Mouse (Mus musculus): ENCODE data around the gene Fastkd1. TPM values are rescaled to one million over a fixed set of nuclear protein-coding genes. Genes with fewer than 3 reads are reported as not detected.

Fastkd1 gene
- total and polyA plus RNA-seq, 2 experiments from 2014 or later, result 13.8 to 22.6 TPM

DNA sequence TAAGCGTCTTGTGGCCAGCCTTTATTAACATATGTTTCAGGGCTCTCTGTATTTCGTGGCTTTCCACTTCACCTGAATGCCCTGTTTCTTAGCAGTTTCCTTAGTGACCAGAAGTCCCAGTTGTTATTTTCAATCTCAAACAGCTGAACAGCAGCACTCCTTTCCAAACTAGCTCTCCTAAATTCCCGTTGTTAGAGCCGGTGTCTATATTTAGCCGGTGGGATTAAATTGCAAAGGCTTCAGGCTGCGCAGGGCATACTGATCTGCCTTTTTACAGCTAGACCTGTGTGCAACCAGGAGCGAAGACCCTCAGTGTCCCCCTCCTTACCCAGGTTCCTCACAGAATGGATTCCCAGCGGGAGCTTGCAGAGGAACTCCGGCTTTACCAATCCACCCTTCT, 43.5 kb downstream of the Fastkd1 start, which contains the start of gene Klhl41:
TSS of gene Klhl41 (plus strand) at position 268 of the 400 bp plus-strand sequence.
- Histone ChIP-seq H3K9ac (replicated peaks; ENCODE audit: low read length, poor library complexity, severe bottlenecking) (no peak within 1 kb of the TSS), H3K4me3 (ENCODE audit: low read depth, low read length) (no peak within 1 kb of the TSS), H3K4me1 (ENCODE audit: insufficient read depth, low read length) (no peaks in the 10 kb centered on the region), H3K27me3 (ENCODE audit: insufficient read depth, low read length) (no peaks in the 10 kb centered on the region), H3K27ac (ENCODE audit: low read depth, low read length) (no peak within 1 kb of the TSS), H3K9me3 (ENCODE audit: low read length) (no peaks in the 10 kb centered on the region), H3K36me3 (ENCODE audit: insufficient read depth, low read length) (peaks cover 10% of the 10 kb centered on the region), H3K4me2 (ENCODE audit: low read depth, low read length, poor library complexity, severe bottlenecking) (no peak within 1 kb of the TSS)
- ATAC-seq (ENCODE audit: low FRiP score) (no peak), DNase-seq (ENCODE audit: low spot score) (no peak)
- WGBS, result 83% methylated on average over 9 of the region's 9 CpGs
- TF ChIP-seq CTCF (IDR thresholded peaks at IDR 0.05), result no peak

DNA sequence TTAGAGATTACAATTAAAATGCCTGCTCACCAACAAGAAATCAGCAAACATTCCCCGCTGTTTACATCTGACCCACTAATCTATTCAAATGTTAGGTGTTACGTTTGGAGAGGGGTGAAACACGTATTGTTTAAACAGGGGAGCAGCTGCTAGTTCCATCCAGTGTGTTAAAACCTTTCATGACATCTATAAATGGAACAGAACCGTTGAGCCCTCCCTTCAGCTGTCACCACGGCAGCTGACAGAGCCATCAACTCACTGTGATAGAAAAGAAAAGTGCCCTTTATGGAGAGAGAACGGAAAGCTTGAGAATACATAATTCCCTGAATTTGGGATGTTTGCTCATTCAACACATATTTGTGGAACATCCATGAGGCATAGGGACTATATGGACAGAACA, 44.9 kb downstream of the Fastkd1 start:
- H3K36me3 ChIP-seq (ENCODE audit: insufficient read depth, low read length), result peaks cover 17% of the 10 kb centered on the region
- 54% methylated on average over 6 of the region's 6 CpGs for WGBS
- H3K27me3 ChIP-seq (ENCODE audit: insufficient read depth, low read length), result no peaks in the 10 kb centered on the region
- no peak overlapping the region for H3K4me2 ChIP-seq (ENCODE audit: low read depth, low read length, poor library complexity, severe bottlenecking)
- no peak overlapping the region for H3K27ac ChIP-seq (ENCODE audit: low read depth, low read length)
- H3K9ac ChIP-seq (replicated peaks; ENCODE audit: low read length, poor library complexity, severe bottlenecking), result no peak overlapping the region
- no peaks in the 10 kb centered on the region for H3K9me3 ChIP-seq (ENCODE audit: low read length)
- no peak for ATAC-seq (ENCODE audit: low FRiP score)
- TF ChIP-seq CTCF (IDR thresholded peaks at IDR 0.05), result no peak
- no peak for DNase-seq (ENCODE audit: low spot score)
- H3K4me3 ChIP-seq (ENCODE audit: low read depth, low read length), result no peak overlapping the region
- H3K4me1 ChIP-seq (ENCODE audit: insufficient read depth, low read length), result no peaks in the 10 kb centered on the region

DNA sequence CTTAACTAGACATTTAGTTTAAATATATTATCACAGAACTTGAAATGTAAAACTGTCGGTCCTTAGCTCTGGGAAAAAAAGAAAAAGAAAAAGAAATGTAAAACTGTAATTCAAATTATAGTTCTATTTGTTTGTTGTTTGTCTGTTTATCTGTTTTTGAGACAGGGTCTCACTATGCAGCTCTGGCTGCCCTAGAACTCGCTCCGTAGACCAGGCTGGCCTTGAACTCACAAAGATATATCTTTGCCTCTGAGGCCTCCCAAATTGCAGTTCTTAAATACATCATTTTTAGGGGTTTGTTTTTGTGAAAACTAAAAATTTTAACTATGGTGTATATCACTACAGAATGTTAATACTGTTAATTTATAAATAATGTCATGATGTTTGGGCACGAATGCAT, 45.7 kb downstream of the Fastkd1 start:
- H3K9me3 ChIP-seq (ENCODE audit: low read length), result no peaks in the 10 kb centered on the region
- no peak overlapping the region for H3K9ac ChIP-seq (replicated peaks; ENCODE audit: low read length, poor library complexity, severe bottlenecking)
- no peak overlapping the region for H3K4me2 ChIP-seq (ENCODE audit: low read depth, low read length, poor library complexity, severe bottlenecking)
- peaks cover 22% of the 10 kb centered on the region for H3K36me3 ChIP-seq (ENCODE audit: insufficient read depth, low read length)
- no peaks in the 10 kb centered on the region for H3K27me3 ChIP-seq (ENCODE audit: insufficient read depth, low read length)
- TF ChIP-seq CTCF (IDR thresholded peaks at IDR 0.05), result no peak
- ATAC-seq (ENCODE audit: low FRiP score) (no peak), DNase-seq (ENCODE audit: low spot score) (no peak)
- no peaks in the 10 kb centered on the region for H3K4me1 ChIP-seq (ENCODE audit: insufficient read depth, low read length)
- no peak overlapping the region for H3K27ac ChIP-seq (ENCODE audit: low read depth, low read length)
- no peak overlapping the region for H3K4me3 ChIP-seq (ENCODE audit: low read depth, low read length)
- 96% methylated on average over 4 of the region's 4 CpGs for WGBS

DNA sequence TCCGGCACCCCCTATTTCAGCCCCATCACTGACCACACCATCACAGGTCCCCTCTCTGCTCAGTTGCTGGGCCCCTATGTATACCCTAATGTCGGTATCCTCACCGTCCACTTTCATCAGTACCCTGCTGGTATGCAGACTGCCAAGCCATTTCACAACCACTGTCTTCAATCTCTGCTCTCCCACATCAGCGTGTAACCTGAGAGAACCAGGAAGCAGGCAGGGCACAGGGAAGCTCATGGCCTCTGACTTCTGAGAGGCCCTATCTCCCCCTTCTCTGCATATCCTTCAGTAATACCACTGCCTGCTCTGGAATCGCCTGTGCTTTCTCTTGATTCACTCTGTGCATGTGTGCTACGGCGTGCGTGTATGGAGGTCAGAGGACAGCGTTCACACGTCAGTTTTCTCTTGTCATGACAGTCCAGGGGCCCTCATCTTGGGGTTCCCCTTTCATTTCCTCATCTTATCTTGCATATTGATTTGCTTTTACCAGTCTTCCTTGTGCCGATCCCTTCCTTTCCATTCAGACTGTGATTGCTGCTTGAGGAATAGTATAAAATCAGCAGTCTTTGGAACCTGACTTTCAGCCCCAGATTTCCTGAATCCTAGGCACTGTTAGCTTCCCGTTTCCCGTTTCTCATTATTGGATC, 49.4 kb downstream of the Fastkd1 start:
- 92% methylated on average over 13 of the region's 13 CpGs for WGBS
- peaks cover 36% of the 10 kb centered on the region for H3K36me3 ChIP-seq (ENCODE audit: insufficient read depth, low read length)
- no peak for TF ChIP-seq CTCF (IDR thresholded peaks at IDR 0.05)
- H3K9ac ChIP-seq (replicated peaks; ENCODE audit: low read length, poor library complexity, severe bottlenecking), result no peak overlapping the region
- H3K27me3 ChIP-seq (ENCODE audit: insufficient read depth, low read length), result no peaks in the 10 kb centered on the region
- no peak overlapping the region for H3K4me2 ChIP-seq (ENCODE audit: low read depth, low read length, poor library complexity, severe bottlenecking)
- no peaks in the 10 kb centered on the region for H3K4me1 ChIP-seq (ENCODE audit: insufficient read depth, low read length)
- no peak overlapping the region for H3K4me3 ChIP-seq (ENCODE audit: low read depth, low read length)
- no peak for DNase-seq (ENCODE audit: low spot score)
- H3K9me3 ChIP-seq (ENCODE audit: low read length), result no peaks in the 10 kb centered on the region
- no peak for ATAC-seq (ENCODE audit: low FRiP score)
- H3K27ac ChIP-seq (ENCODE audit: low read depth, low read length), result no peak overlapping the region

DNA sequence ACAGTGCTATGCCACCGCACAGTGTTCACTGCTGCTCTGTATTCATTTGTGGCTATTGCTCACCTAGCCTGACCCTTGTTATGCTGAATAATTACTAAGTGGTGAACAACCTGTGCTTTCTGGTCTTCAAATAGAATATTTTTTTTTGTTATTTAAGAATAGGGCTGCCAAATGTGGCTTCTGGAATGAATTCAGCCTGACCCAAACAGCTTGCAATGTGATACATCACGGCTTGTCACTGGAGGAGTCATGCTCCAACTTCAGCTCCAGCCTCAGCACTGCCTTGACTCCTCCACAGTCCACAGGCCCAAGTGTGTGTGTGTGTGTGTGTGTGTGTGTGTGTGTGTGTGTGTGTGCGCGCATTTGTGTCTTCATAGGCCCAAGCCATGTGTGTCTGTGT, 54.0 kb downstream of the Fastkd1 start:
- Histone ChIP-seq H3K27me3 (ENCODE audit: insufficient read depth, low read length) (no peaks in the 10 kb centered on the region), H3K4me1 (ENCODE audit: insufficient read depth, low read length) (no peaks in the 10 kb centered on the region), H3K9me3 (ENCODE audit: low read length) (no peaks in the 10 kb centered on the region), H3K9ac (replicated peaks; ENCODE audit: low read length, poor library complexity, severe bottlenecking) (no peak overlapping the region), H3K27ac (ENCODE audit: low read depth, low read length) (no peak overlapping the region), H3K36me3 (ENCODE audit: insufficient read depth, low read length) (peaks cover 42% of the 10 kb centered on the region), H3K4me3 (ENCODE audit: low read depth, low read length) (no peak overlapping the region), H3K4me2 (ENCODE audit: low read depth, low read length, poor library complexity, severe bottlenecking) (no peak overlapping the region)
- DNase-seq (ENCODE audit: low spot score) (no peak), ATAC-seq (ENCODE audit: low FRiP score) (no peak)
- 96% methylated on average over 4 of the region's 4 CpGs for WGBS
- TF ChIP-seq CTCF (IDR thresholded peaks at IDR 0.05), result no peak

DNA sequence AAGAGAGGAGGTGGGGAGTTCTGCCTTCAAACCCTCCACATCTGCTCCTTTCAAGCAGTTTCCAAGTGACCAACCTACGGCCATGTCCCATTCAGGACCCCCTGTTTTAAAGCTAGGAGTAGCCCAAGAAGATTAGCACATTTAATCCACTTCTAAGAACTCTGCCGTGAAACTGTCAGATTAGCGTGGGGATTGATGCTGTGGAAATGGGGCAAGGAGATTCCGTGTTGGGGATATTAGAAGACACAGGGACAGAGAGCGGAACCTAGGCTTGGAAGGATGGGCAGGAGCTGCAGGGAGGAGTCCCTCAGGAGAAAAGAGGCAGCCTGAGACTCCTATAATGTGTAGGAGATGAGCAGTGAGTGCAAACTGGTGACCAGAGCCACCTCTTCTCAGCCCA, 63.6 kb downstream of the Fastkd1 start:
- no peak overlapping the region for H3K27ac ChIP-seq (ENCODE audit: low read depth, low read length)
- H3K36me3 ChIP-seq (ENCODE audit: insufficient read depth, low read length), result peaks cover 12% of the 10 kb centered on the region
- no peaks in the 10 kb centered on the region for H3K4me1 ChIP-seq (ENCODE audit: insufficient read depth, low read length)
- H3K9me3 ChIP-seq (ENCODE audit: low read length), result no peaks in the 10 kb centered on the region
- H3K27me3 ChIP-seq (ENCODE audit: insufficient read depth, low read length), result no peaks in the 10 kb centered on the region
- no peak overlapping the region for H3K9ac ChIP-seq (replicated peaks; ENCODE audit: low read length, poor library complexity, severe bottlenecking)
- H3K4me2 ChIP-seq (ENCODE audit: low read depth, low read length, poor library complexity, severe bottlenecking), result no peak overlapping the region
- no peak overlapping the region for H3K4me3 ChIP-seq (ENCODE audit: low read depth, low read length)
- 41% methylated on average over 5 of the region's 5 CpGs for WGBS
- ATAC-seq (ENCODE audit: low FRiP score) (no peak), DNase-seq (ENCODE audit: low spot score) (no peak)
- no peak for TF ChIP-seq CTCF (IDR thresholded peaks at IDR 0.05)
